Mouse (Mus musculus) megakaryocyte progenitor cell, adult 5-6 weeks (primary cell): ENCODE data around the gene Nmur1. TPM values are rescaled to one million over a fixed set of nuclear protein-coding genes. Genes with fewer than 3 reads are reported as not detected.
"Not testable (repeated sequence)": the region's sequence is repeated elsewhere in the genome, so short reads cannot be mapped to it uniquely, and the experiment has no call there.

Experiments
- ATAC-seq: replicated peaks from 2 replicates; pipeline ENCODE4 v1.8.0; 2016; ENCODE audit warnings: mild to moderate bottlenecking, moderate TSS enrichment, inconsistent platforms; ENCODE audit not compliant: poor library complexity
- total RNA-seq, 2 experiments: library from RNA; stranded (forward) in 1 of 2; stranded (reverse) in 1 of 2; fragments of 157-497, 149-512 nt in 1 of 2; fragments of 200-1000 nt in 1 of 2; gene quantifications; 2 replicates each; pipeline versions ENCODE4 v1.2.3 to v1.2.4; 2015 to 2017

The Nmur1 gene
- total RNA-seq, 2 experiments from 2014 or later = 1.0 TPM; not detected in 1

- ATAC-seq = no peak
Measured at GRCm38 (mm10) chr1:86361852-86362615, 64.0 kb downstream of the Nmur1 start.

GRCm38 (mm10) chr1:86360441-86360840 is 65.6 kb downstream of the Nmur1 start:
- no peak for ATAC-seq

- peak; percentile 9; the same call in 1 of the 2 replicates for ATAC-seq
Measured at GRCm38 (mm10) chr1:86359798-86360179, 66.2 kb downstream of the Nmur1 start.

GRCm38 (mm10) chr1:86358906-86359797 is 66.9 kb downstream of the Nmur1 start, which contains the start of gene Ncl:
Gene Ncl, minus strand, starts transcription at chr1:86359400.
- peak; percentile 73 for ATAC-seq

GRCm38 (mm10) chr1:86358229-86358905 is 67.7 kb downstream of the Nmur1 start:
- ATAC-seq = no peak

- no peak for ATAC-seq
Measured at GRCm38 (mm10) chr1:86354186-86354585, 71.8 kb downstream of the Nmur1 start.

GRCm38 (mm10) chr1:86350576-86350975 is 75.5 kb downstream of the Nmur1 start:
- no peak for ATAC-seq

- no peak for ATAC-seq
Measured at GRCm38 (mm10) chr1:86349696-86350095, 76.3 kb downstream of the Nmur1 start.

- no peak for ATAC-seq
Measured at GRCm38 (mm10) chr1:86349201-86349600, 76.8 kb downstream of the Nmur1 start.

GRCm38 (mm10) chr1:86348801-86349200 is 77.2 kb downstream of the Nmur1 start:
- ATAC-seq = no peak

GRCm38 (mm10) chr1:86348083-86348482 is 77.9 kb downstream of the Nmur1 start:
- ATAC-seq = no peak

GRCm38 (mm10) chr1:86347716-86348045 is 78.3 kb downstream of the Nmur1 start:
- no peak for ATAC-seq

GRCm38 (mm10) chr1:86346851-86347715 is 78.9 kb downstream of the Nmur1 start:
- ATAC-seq = peak; percentile 21; the same call in 1 of the 2 replicates

GRCm38 (mm10) chr1:86345956-86346355 is 80.1 kb downstream of the Nmur1 start:
- ATAC-seq = no peak

GRCm38 (mm10) chr1:86345069-86345468 is 81.0 kb downstream of the Nmur1 start:
- ATAC-seq = no peak

GRCm38 (mm10) chr1:86343969-86344861 is 81.8 kb downstream of the Nmur1 start:
- peak; percentile 50 for ATAC-seq

GRCm38 (mm10) chr1:86343087-86343645 is 82.9 kb downstream of the Nmur1 start:
- ATAC-seq = no peak

GRCm38 (mm10) chr1:86342371-86342770 is 83.7 kb downstream of the Nmur1 start:
- no peak for ATAC-seq

- not testable (repeated sequence) for ATAC-seq
Measured at GRCm38 (mm10) chr1:86341096-86341495, 84.9 kb downstream of the Nmur1 start.
